Comparison of ENCODE assay signal across 29 mouse cellular contexts in genomic region chr4:120719152-120719551, GRCm38 (mm10). TPM values are rescaled to one million over a fixed set of nuclear protein-coding genes. Genes with fewer than 3 reads are reported as not detected.
DNase-seq lines count a peak whose midpoint lies in the region; ATAC-seq lines count a peak whose summit lies in the region.
"Had no signal": no experiment of that assay in that cellular context is flagged by ENCODE, and none has a peak within 500 bp of the region (broad histone marks: within the 10 kb centered on the region; RNA-seq: fewer than 3 reads in every experiment).

No protein-coding gene starts in this region.

- peaks cover 6% of the 10 kb centered on the region; the same call in 1 of the 2 replicates for H3K27me3 ChIP-seq in kidney, embryonic 14.5 days (ENCODE audit: control insufficient read depth, insufficient read depth, low read length)
- peaks cover 49% of the 10 kb centered on the region for H3K27me3 ChIP-seq in embryonic facial prominence, embryonic 10.5 days (replicated peaks; ENCODE audit: low read depth, poor library complexity, severe bottlenecking)
- H3K27me3 ChIP-seq in hindbrain, embryonic 11.5 days (ENCODE audit: control insufficient read depth, insufficient read depth, low read length) = peaks cover 10% of the 10 kb centered on the region; the same call in 1 of the 2 replicates
- H3K27me3 ChIP-seq in forebrain, embryonic 16.5 days (replicated peaks; ENCODE audit: control insufficient read depth, insufficient read depth, low read length) = 0 out of 2 replicates have a peak, but pooled peaks cover 7% of the 10 kb centered on the region

- no peak overlapping the region for H3K27ac ChIP-seq in kidney, embryonic 14.5 days (ENCODE audit: low read depth, low read length)
- no peak overlapping the region for H3K27ac ChIP-seq in embryonic facial prominence, embryonic 10.5 days (replicated peaks)
- no peak overlapping the region for H3K27ac ChIP-seq in hindbrain, embryonic 11.5 days (ENCODE audit: low read depth, low read length)
- H3K27ac ChIP-seq in forebrain, embryonic 16.5 days (ENCODE audit: low read length) = no peak overlapping the region
- H3K27ac ChIP-seq: heart, embryonic 10.5 days; heart, embryonic 15.5 days; hindbrain, embryonic 13.5 days; kidney, postnatal 0 days; liver, embryonic 15.5 days; neural tube, embryonic 15.5 days had no signal

- H3K36me3 ChIP-seq in kidney, embryonic 14.5 days (ENCODE audit: control insufficient read depth, insufficient read depth, low read length) = no peaks in the 10 kb centered on the region
- no peaks in the 10 kb centered on the region for H3K36me3 ChIP-seq in embryonic facial prominence, embryonic 10.5 days (replicated peaks)
- no peaks in the 10 kb centered on the region for H3K36me3 ChIP-seq in hindbrain, embryonic 11.5 days (ENCODE audit: control insufficient read depth, insufficient read depth, low read length)
- no peaks in the 10 kb centered on the region for H3K36me3 ChIP-seq in forebrain, embryonic 16.5 days (ENCODE audit: control insufficient read depth, insufficient read depth)
- H3K36me3 ChIP-seq: G1E; heart, embryonic 10.5 days; heart, embryonic 15.5 days; hindbrain, embryonic 13.5 days; liver, embryonic 15.5 days; neural tube, embryonic 15.5 days had no signal

- 0 out of 2 replicates have a peak, but pooled peaks have one; percentile 11 for ATAC-seq in kidney, embryonic 14.5 days (ENCODE audit: low FRiP score, low TSS enrichment)
- no peak for ATAC-seq in hindbrain, embryonic 11.5 days (ENCODE audit: low FRiP score)
- ATAC-seq in forebrain, embryonic 16.5 days = no peak
- ATAC-seq: forebrain, embryonic 14.5 days; intestine, embryonic 16.5 days had no signal

- H3K9me3 ChIP-seq in kidney, embryonic 14.5 days (ENCODE audit: control insufficient read depth, low read length) = no peaks in the 10 kb centered on the region
- no peaks in the 10 kb centered on the region for H3K9me3 ChIP-seq in embryonic facial prominence, embryonic 10.5 days
- H3K9me3 ChIP-seq in hindbrain, embryonic 11.5 days (ENCODE audit: control insufficient read depth, low read length) = no peaks in the 10 kb centered on the region
- H3K9me3 ChIP-seq in forebrain, embryonic 16.5 days (ENCODE audit: control insufficient read depth, low read length) = no peaks in the 10 kb centered on the region
- H3K9me3 ChIP-seq: G1E; heart, embryonic 10.5 days; heart, embryonic 15.5 days; hindbrain, embryonic 13.5 days; liver, embryonic 15.5 days; neural tube, embryonic 15.5 days had no signal

- H3K4me3 ChIP-seq in kidney, embryonic 14.5 days (ENCODE audit: low read length) = no peak overlapping the region
- H3K4me3 ChIP-seq in embryonic facial prominence, embryonic 10.5 days = no peak overlapping the region
- no peak overlapping the region for H3K4me3 ChIP-seq in hindbrain, embryonic 11.5 days (ENCODE audit: low read depth, low read length)
- H3K4me3 ChIP-seq in forebrain, embryonic 16.5 days (replicated peaks; ENCODE audit: low read length) = no peak overlapping the region
- H3K4me3 ChIP-seq: heart, embryonic 10.5 days; heart, embryonic 15.5 days; hindbrain, embryonic 13.5 days; liver, embryonic 15.5 days; neural tube, embryonic 15.5 days had no signal

- no peak overlapping the region for H3K9ac ChIP-seq in kidney, embryonic 14.5 days (ENCODE audit: low read depth, low read length)
- no peak overlapping the region for H3K9ac ChIP-seq in hindbrain, embryonic 11.5 days (ENCODE audit: low read depth, low read length)
- H3K9ac ChIP-seq in forebrain, embryonic 16.5 days (replicated peaks; ENCODE audit: low read depth, low read length) = no peak overlapping the region
- H3K9ac ChIP-seq: heart, embryonic 15.5 days; hindbrain, embryonic 13.5 days; liver, embryonic 15.5 days; lung, embryonic 14.5 days; neural tube, embryonic 15.5 days had no signal

- no peak overlapping the region for H3K4me2 ChIP-seq in kidney, embryonic 14.5 days (replicated peaks; ENCODE audit: low read depth, low read length)
- no peak overlapping the region for H3K4me2 ChIP-seq in hindbrain, embryonic 11.5 days (replicated peaks; ENCODE audit: low read depth, low read length)
- H3K4me2 ChIP-seq in forebrain, embryonic 16.5 days (ENCODE audit: low read length) = no peak overlapping the region
- H3K4me2 ChIP-seq: heart, embryonic 15.5 days; hindbrain, embryonic 13.5 days; liver, embryonic 15.5 days; lung, embryonic 14.5 days; neural tube, embryonic 15.5 days had no signal

- 6% methylated on average over 5 of the region's 5 CpGs for WGBS in kidney, embryonic 14.5 days
- 25% methylated on average over 5 of the region's 5 CpGs for WGBS in embryonic facial prominence, embryonic 10.5 days
- WGBS in hindbrain, embryonic 11.5 days = 29% methylated on average over 5 of the region's 5 CpGs
- 55% methylated on average over 5 of the region's 5 CpGs for WGBS in forebrain, embryonic 16.5 days

- no peak for DNase-seq in kidney, adult 18-20 months
- DNase-seq in Muller cell, postnatal 12 days (ENCODE audit: inconsistent ontology term) = peak; percentile 38
- DNase-seq in embryonic facial prominence, embryonic 10.5 days (ENCODE audit: low spot score) = peak; percentile 59
- DNase-seq in hindbrain, embryonic 11.5 days (ENCODE audit: low spot score) = no peak
- DNase-seq in liver = no peak
- DNase-seq: adrenal gland, postnatal 25 days; cerebellum, adult 11-12 months; cerebellum, postnatal 14 days; gastrocnemius, postnatal 25 days; heart, adult 11 months; layer of hippocampus, postnatal 36 days; lung, embryonic 14.5 days; lung, postnatal 14 days; midbrain, embryonic 14.5 days; retina, postnatal 1 day; right cerebral cortex, postnatal 25 days; spleen, adult 18-20 months; thymus, postnatal 14 days had no signal

- H3K4me1 ChIP-seq in kidney, embryonic 14.5 days (ENCODE audit: control insufficient read depth, insufficient read depth, low read length) = 0 out of 2 replicates have a peak, but pooled peaks cover 8% of the 10 kb centered on the region
- peaks cover 35% of the 10 kb centered on the region for H3K4me1 ChIP-seq in embryonic facial prominence, embryonic 10.5 days
- peaks cover 3% of the 10 kb centered on the region; the same call in 1 of the 2 replicates for H3K4me1 ChIP-seq in hindbrain, embryonic 11.5 days (replicated peaks; ENCODE audit: control insufficient read depth, insufficient read depth, low read length)
- peaks cover 17% of the 10 kb centered on the region for H3K4me1 ChIP-seq in forebrain, embryonic 16.5 days (replicated peaks; ENCODE audit: control insufficient read depth, insufficient read depth, low read length)

RNA-seq across cellular contexts. Expression of gene Kcnq4, which starts 29.3 kb away (rescaled TPM):
- polyA plus RNA-seq in kidney, embryonic 14.5 days (2014; fragmentation: Nextera tagmentation; extraction: Ambion mirVana) = 0.51 and 0.73 TPM in 2 replicates
- polyA plus RNA-seq in embryonic facial prominence, embryonic 10.5 days (2016; fragmentation: Nextera tagmentation; extraction: Ambion mirVana) = 4.2 and 5.6 TPM in 2 replicates
- 2.4 and 3.7 TPM in 2 replicates for polyA plus RNA-seq in hindbrain, embryonic 11.5 days (2014; fragmentation: Nextera tagmentation; extraction: Ambion mirVana)
- 8.7 and 11.1 TPM in 2 replicates for polyA plus RNA-seq in forebrain, embryonic 16.5 days (2015; fragmentation: Nextera tagmentation; extraction: Ambion mirVana)
- polyA plus RNA-seq: G1E had no signal

RNA-seq across cellular contexts. Expression of gene Cited4, which starts 52.8 kb away (rescaled TPM):
- polyA plus RNA-seq in kidney, embryonic 14.5 days (2014; fragmentation: Nextera tagmentation; extraction: Ambion mirVana) = 9.3 and 11.0 TPM in 2 replicates
- polyA plus RNA-seq in embryonic facial prominence, embryonic 10.5 days (2016; fragmentation: Nextera tagmentation; extraction: Ambion mirVana) = 9.9 and 10.3 TPM in 2 replicates
- 6.9 and 7.8 TPM in 2 replicates for polyA plus RNA-seq in hindbrain, embryonic 11.5 days (2014; fragmentation: Nextera tagmentation; extraction: Ambion mirVana)
- polyA plus RNA-seq in forebrain, embryonic 16.5 days (2015; fragmentation: Nextera tagmentation; extraction: Ambion mirVana) = 0.46 and 0.79 TPM in 2 replicates

Comparison
In these comparisons a context has a peak if more than half of its experiments do, and no peak if none do; other contexts are left out.
1. DNase-seq: peak in Muller cell, postnatal 12 days (single experiment) and embryonic facial prominence, embryonic 10.5 days (single experiment); none in kidney, adult 18-20 months (single experiment), hindbrain, embryonic 11.5 days (single experiment) and liver (single experiment).